In genomic region chr14:80901346-80901745, GRCm38 (mm10) we compare ENCODE assay signal across 9 mouse cellular contexts.
DNase-seq lines count a peak whose midpoint lies in the region; ATAC-seq and TF ChIP-seq lines count a peak whose summit lies in the region.
"Had no signal": no experiment of that assay in that cellular context is flagged by ENCODE, and none has a peak within 500 bp of the region (broad histone marks: within the 10 kb centered on the region; RNA-seq: fewer than 3 reads in every experiment).

No protein-coding gene starts in this region.

- no peak for TF ChIP-seq POLR2A in limb, embryonic 14.5 days (IDR thresholded peaks at IDR 0.05; ENCODE audit: borderline replicate concordance, extremely low read depth, insufficient read depth, insufficient read length)

- H3K4me2 ChIP-seq in stomach, embryonic 16.5 days (ENCODE audit: low read depth, low read length): peak overlapping the region; percentile 3; the same call in 1 of the 2 replicates
- no peak overlapping the region for H3K4me2 ChIP-seq in stomach, postnatal 0 days (replicated peaks; ENCODE audit: low read depth)
- peak overlapping the region; percentile 17; the same call in 1 of the 2 replicates for H3K4me2 ChIP-seq in hindbrain, embryonic 12.5 days (replicated peaks)
- peak overlapping the region; percentile 36 for H3K4me2 ChIP-seq in limb, embryonic 14.5 days (replicated peaks; ENCODE audit: low read depth, low read length, severe bottlenecking)
- no peak overlapping the region for H3K4me2 ChIP-seq in intestine, postnatal 0 days (replicated peaks; ENCODE audit: low read depth)
- H3K4me2 ChIP-seq: lung, embryonic 15.5 days; stomach, embryonic 15.5 days had no signal

- no peak overlapping the region for H3K9ac ChIP-seq in stomach, embryonic 16.5 days (ENCODE audit: low read length)
- H3K9ac ChIP-seq in stomach, postnatal 0 days (ENCODE audit: low read length): no peak overlapping the region
- no peak overlapping the region for H3K9ac ChIP-seq in hindbrain, embryonic 12.5 days
- H3K9ac ChIP-seq in limb, embryonic 14.5 days (ENCODE audit: low read depth, low read length, severe bottlenecking): no peak overlapping the region
- H3K9ac ChIP-seq in intestine, postnatal 0 days (ENCODE audit: low read depth, low read length): no peak overlapping the region
- H3K9ac ChIP-seq: lung, embryonic 15.5 days; stomach, embryonic 15.5 days had no signal

- no peaks in the 10 kb centered on the region for H3K27me3 ChIP-seq in stomach, embryonic 16.5 days (ENCODE audit: control insufficient read depth, insufficient read depth, low read length)
- H3K27me3 ChIP-seq in stomach, postnatal 0 days (ENCODE audit: control insufficient read depth, insufficient read depth, low read length): no peaks in the 10 kb centered on the region
- no peaks in the 10 kb centered on the region for H3K27me3 ChIP-seq in hindbrain, embryonic 12.5 days
- H3K27me3 ChIP-seq in limb, embryonic 14.5 days (ENCODE audit: control insufficient read depth, insufficient read depth, low read length): no peaks in the 10 kb centered on the region
- H3K27me3 ChIP-seq in intestine, postnatal 0 days (replicated peaks; ENCODE audit: control insufficient read depth, insufficient read depth, low read length): no peaks in the 10 kb centered on the region
- H3K27me3 ChIP-seq: lung, embryonic 15.5 days; stomach, embryonic 15.5 days had no signal

- H3K4me3 ChIP-seq in stomach, embryonic 16.5 days (replicated peaks; ENCODE audit: low read length): no peak overlapping the region
- H3K4me3 ChIP-seq in stomach, postnatal 0 days (ENCODE audit: low read depth, low read length): no peak overlapping the region
- no peak overlapping the region for H3K4me3 ChIP-seq in hindbrain, embryonic 12.5 days
- H3K4me3 ChIP-seq in limb, embryonic 14.5 days (replicated peaks; ENCODE audit: low read length): no peak overlapping the region
- H3K4me3 ChIP-seq in intestine, postnatal 0 days (ENCODE audit: low read depth, low read length): no peak overlapping the region
- H3K4me3 ChIP-seq: lung, embryonic 15.5 days; stomach, embryonic 15.5 days had no signal

- no peaks in the 10 kb centered on the region for H3K4me1 ChIP-seq in stomach, embryonic 16.5 days (ENCODE audit: control insufficient read depth, insufficient read depth, low read length)
- H3K4me1 ChIP-seq in stomach, postnatal 0 days (replicated peaks; ENCODE audit: control insufficient read depth, insufficient read depth): no peaks in the 10 kb centered on the region
- 0 out of 2 replicates have a peak, but pooled peaks cover 2% of the 10 kb centered on the region for H3K4me1 ChIP-seq in hindbrain, embryonic 12.5 days
- 0 out of 2 replicates have a peak, but pooled peaks cover 4% of the 10 kb centered on the region for H3K4me1 ChIP-seq in limb, embryonic 14.5 days (ENCODE audit: control insufficient read depth, insufficient read depth, low read length)
- no peaks in the 10 kb centered on the region for H3K4me1 ChIP-seq in intestine, postnatal 0 days (replicated peaks; ENCODE audit: control insufficient read depth, insufficient read depth, low read length)
- H3K4me1 ChIP-seq: lung, embryonic 15.5 days; stomach, embryonic 15.5 days had no signal

- no peak for ATAC-seq in stomach, embryonic 16.5 days (ENCODE audit: insufficient read depth, low FRiP score)
- ATAC-seq in stomach, postnatal 0 days (ENCODE audit: low FRiP score, low TSS enrichment): no peak
- ATAC-seq in hindbrain, embryonic 12.5 days (ENCODE audit: low FRiP score): no peak
- ATAC-seq in limb, embryonic 14.5 days (ENCODE audit: low FRiP score, low read depth): peak; percentile 43
- no peak for ATAC-seq in intestine, postnatal 0 days

- 65% methylated on average over 10 of the region's 10 CpGs for WGBS in stomach, embryonic 16.5 days
- 57% methylated on average over 10 of the region's 10 CpGs for WGBS in stomach, postnatal 0 days
- 65% methylated on average over 10 of the region's 10 CpGs for WGBS in hindbrain, embryonic 12.5 days
- WGBS in limb, embryonic 14.5 days: 39% methylated on average over 10 of the region's 10 CpGs
- 61% methylated on average over 10 of the region's 10 CpGs for WGBS in intestine, postnatal 0 days

- TF ChIP-seq EP300 in stomach, postnatal 0 days (optimal IDR thresholded peaks at IDR 0.05): no peak

- no peak for DNase-seq in stomach, postnatal 0 days (ENCODE audit: low spot score)
- DNase-seq in limb, embryonic 14.5 days (ENCODE audit: low spot score): peak; percentile 41
- DNase-seq in adrenal gland, adult 2 months: no peak
- DNase-seq in embryo, embryonic 10 days (ENCODE audit: low spot score): no peak

- TF ChIP-seq CTCF in stomach, postnatal 0 days (IDR thresholded peaks at IDR 0.05; ENCODE audit: low read depth): no peak
- TF ChIP-seq CTCF in intestine, postnatal 0 days (IDR thresholded peaks at IDR 0.05; ENCODE audit: low read depth): no peak

- H3K36me3 ChIP-seq in stomach, embryonic 16.5 days (ENCODE audit: control insufficient read depth, insufficient read depth, low read length): no peaks in the 10 kb centered on the region
- H3K36me3 ChIP-seq in stomach, postnatal 0 days (ENCODE audit: control insufficient read depth, insufficient read depth, low read length): no peaks in the 10 kb centered on the region
- no peaks in the 10 kb centered on the region for H3K36me3 ChIP-seq in hindbrain, embryonic 12.5 days
- H3K36me3 ChIP-seq in limb, embryonic 14.5 days (ENCODE audit: control insufficient read depth, insufficient read depth, low read length): no peaks in the 10 kb centered on the region
- H3K36me3 ChIP-seq in intestine, postnatal 0 days (ENCODE audit: control insufficient read depth, insufficient read depth): no peaks in the 10 kb centered on the region
- H3K36me3 ChIP-seq: lung, embryonic 15.5 days; stomach, embryonic 15.5 days had no signal

- H3K9me3 ChIP-seq in stomach, embryonic 16.5 days (replicated peaks; ENCODE audit: control insufficient read depth, low read length): no peaks in the 10 kb centered on the region
- no peaks in the 10 kb centered on the region for H3K9me3 ChIP-seq in stomach, postnatal 0 days (ENCODE audit: control insufficient read depth, low read length)
- H3K9me3 ChIP-seq in hindbrain, embryonic 12.5 days (replicated peaks): no peaks in the 10 kb centered on the region
- H3K9me3 ChIP-seq in limb, embryonic 14.5 days (ENCODE audit: control insufficient read depth, low read length): no peaks in the 10 kb centered on the region
- H3K9me3 ChIP-seq in intestine, postnatal 0 days (ENCODE audit: control insufficient read depth): no peaks in the 10 kb centered on the region
- H3K9me3 ChIP-seq: lung, embryonic 15.5 days; stomach, embryonic 15.5 days had no signal

- H3K27ac ChIP-seq in stomach, embryonic 16.5 days (ENCODE audit: low read length): no peak overlapping the region
- no peak overlapping the region for H3K27ac ChIP-seq in stomach, postnatal 0 days (replicated peaks)
- H3K27ac ChIP-seq in hindbrain, embryonic 12.5 days: no peak overlapping the region
- H3K27ac ChIP-seq in limb, embryonic 14.5 days (replicated peaks; ENCODE audit: low read depth, low read length): no peak overlapping the region
- no peak overlapping the region for H3K27ac ChIP-seq in intestine, postnatal 0 days (ENCODE audit: low read depth, low read length)
- H3K27ac ChIP-seq: lung, embryonic 15.5 days; stomach, embryonic 15.5 days had no signal

Comparison
In these comparisons a context has a peak if more than half of its experiments do, and no peak if none do; other contexts are left out.
1. H3K4me2 ChIP-seq: peak in stomach, embryonic 16.5 days (single experiment), hindbrain, embryonic 12.5 days (single experiment) and limb, embryonic 14.5 days (single experiment); none in stomach, postnatal 0 days (single experiment) and intestine, postnatal 0 days (single experiment).